Mouse (Mus musculus): ENCODE measurements around the gene Hoxd13.

Hoxd13 gene

GRCm38 (mm10) chr2:74680561-74681398, 12.7 kb downstream of the Hoxd13 start:
- no peak for DNase-seq (ENCODE audit: low spot score)

- no peak for DNase-seq (ENCODE audit: low spot score)
Observed at GRCm38 (mm10) chr2:74681594-74682531, 13.8 kb downstream of the Hoxd13 start.

GRCm38 (mm10) chr2:74682796-74683195, 14.7 kb downstream of the Hoxd13 start:
- no peak for DNase-seq (ENCODE audit: low spot score)

GRCm38 (mm10) chr2:74683471-74683951, 15.4 kb downstream of the Hoxd13 start:
- no peak for DNase-seq (ENCODE audit: low spot score)

GRCm38 (mm10) chr2:74684106-74684505, 16.0 kb downstream of the Hoxd13 start:
- DNase-seq (ENCODE audit: low spot score), result no peak

GRCm38 (mm10) chr2:74685059-74685603, 17.0 kb downstream of the Hoxd13 start:
- DNase-seq (ENCODE audit: low spot score), result no peak

GRCm38 (mm10) chr2:74686301-74686987, 18.3 kb downstream of the Hoxd13 start:
- no peak for DNase-seq (ENCODE audit: low spot score)

- no peak for DNase-seq (ENCODE audit: low spot score)
Observed at GRCm38 (mm10) chr2:74686988-74687697, 19.0 kb downstream of the Hoxd13 start.

GRCm38 (mm10) chr2:74687698-74688555, 19.8 kb downstream of the Hoxd13 start:
- DNase-seq (ENCODE audit: low spot score), result no peak

- DNase-seq (ENCODE audit: low spot score), result no peak
Observed at GRCm38 (mm10) chr2:74688795-74689573, 20.9 kb downstream of the Hoxd13 start.

GRCm38 (mm10) chr2:74689574-74690337, 21.6 kb downstream of the Hoxd13 start:
- DNase-seq (ENCODE audit: low spot score), result no peak

- DNase-seq (ENCODE audit: low spot score), result no peak
Observed at GRCm38 (mm10) chr2:74690338-74690716, 22.2 kb downstream of the Hoxd13 start.

GRCm38 (mm10) chr2:74691022-74691951, 23.2 kb downstream of the Hoxd13 start, which contains the start of gene Hoxd10:
Gene Hoxd10 (plus strand): TSS chr2:74691924.
- DNase-seq (ENCODE audit: low spot score), result no peak

- no peak for DNase-seq (ENCODE audit: low spot score)
Observed at GRCm38 (mm10) chr2:74691995-74692807, 24.1 kb downstream of the Hoxd13 start.

- no peak for DNase-seq (ENCODE audit: low spot score)
Observed at GRCm38 (mm10) chr2:74692808-74693431, 24.8 kb downstream of the Hoxd13 start.

GRCm38 (mm10) chr2:74693432-74693827, 25.3 kb downstream of the Hoxd13 start:
- DNase-seq (ENCODE audit: low spot score), result no peak

All from left cerebral cortex, adult 11 months (tissue).